Mouse (Mus musculus) neutrophil, adult 5-6 weeks (primary cell): ENCODE data around the gene AW549877. TPM values are rescaled to one million over a fixed set of nuclear protein-coding genes. Genes with fewer than 3 reads are reported as not detected.

ENCODE experiments used
- total RNA-seq: library from RNA; stranded (forward); fragments of 200-1000 nt; gene quantifications from 2 replicates; pipeline ENCODE4 v1.2.3, GENCODE M21; 2017

The AW549877 gene
- total RNA-seq, 1 experiment from 2014 or later: 43.5 TPM

Other genes starting within 250 kb of the AW549877 start
- gene Fbxo4, start 16.2 kb downstream of the AW549877 start, total RNA-seq: 19.2 and 27.9 TPM in 2 replicates
- gene Oxct1, start 30.6 kb upstream of the AW549877 start, total RNA-seq: 62.6 and 68.4 TPM in 2 replicates